ENCODE assay signal across 18 mouse cellular contexts in the genomic region with DNA sequence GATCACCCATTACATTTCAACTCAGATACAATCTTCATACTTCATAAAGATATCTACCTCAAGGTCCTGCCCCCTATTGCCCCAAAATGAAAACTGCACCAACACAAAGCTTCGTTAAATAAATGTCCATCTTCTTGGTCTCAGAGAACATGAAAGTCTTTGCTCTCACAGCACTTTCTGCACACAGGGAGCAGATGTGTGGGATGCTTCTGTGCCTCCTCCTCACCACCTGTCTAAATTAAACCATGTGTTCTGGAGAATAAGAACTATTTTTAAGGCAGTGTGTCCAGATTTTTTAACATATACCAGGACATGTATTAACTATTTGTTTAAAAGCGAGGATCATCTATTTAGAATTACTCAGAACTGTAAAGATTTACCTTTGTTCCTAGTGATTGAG. TPM values are rescaled to one million over a fixed set of nuclear protein-coding genes. Genes with fewer than 3 reads are reported as not detected.
"Had no signal": no experiment of that assay in that cellular context is flagged by ENCODE, and none has a peak within 500 bp of the region (broad histone marks: within the 10 kb centered on the region; RNA-seq: fewer than 3 reads in every experiment).

No protein-coding gene starts in this region.

- H3K27ac ChIP-seq: limb, embryonic 12.5 days; liver, embryonic 13.5 days; lung, embryonic 15.5 days; macrophage; neural tube, embryonic 13.5 days had no signal

- ATAC-seq: intestine, embryonic 16.5 days; liver, postnatal 0 days; midbrain, embryonic 16.5 days had no signal

- H3K9ac ChIP-seq: limb, embryonic 12.5 days; liver, embryonic 13.5 days; liver, postnatal 0 days; lung, embryonic 15.5 days; neural tube, embryonic 13.5 days had no signal

- H3K4me2 ChIP-seq: limb, embryonic 12.5 days; liver, embryonic 13.5 days; lung, embryonic 15.5 days; midbrain, embryonic 11.5 days; neural tube, embryonic 13.5 days had no signal

- H3K27me3 ChIP-seq: limb, embryonic 12.5 days; liver, embryonic 13.5 days; lung, embryonic 15.5 days; neural tube, embryonic 13.5 days had no signal

- H3K4me3 ChIP-seq: limb, embryonic 12.5 days; liver, embryonic 13.5 days; lung, embryonic 15.5 days; megakaryocyte, embryonic 14.5 days; neural tube, embryonic 13.5 days had no signal

- H3K9me3 ChIP-seq: limb, embryonic 12.5 days; liver, embryonic 13.5 days; lung, embryonic 15.5 days; megakaryocyte, embryonic 14.5 days; neural tube, embryonic 13.5 days had no signal

- DNase-seq: kidney, adult 2 months; kidney, postnatal 25 days; liver; liver, embryonic 13.5 days; liver, postnatal 0 days; lung, postnatal 14 days; retina, postnatal 1 day; spleen, adult 18-20 months; thymus, adult 2 months; thymus, postnatal 36 days had no signal

- H3K4me1 ChIP-seq: limb, embryonic 12.5 days; liver, embryonic 13.5 days; lung, embryonic 15.5 days; megakaryocyte, embryonic 14.5 days; neural tube, embryonic 13.5 days had no signal

- H3K36me3 ChIP-seq: limb, embryonic 12.5 days; liver, embryonic 13.5 days; lung, embryonic 15.5 days; neural tube, embryonic 13.5 days had no signal

RNA-seq across cellular contexts. Expression of a gene that starts 36.5 kb away (rescaled TPM):
- polyA plus RNA-seq: macrophage had no signal
